Mouse (Mus musculus): ENCODE data around the gene 1700022I11Rik. TPM values are rescaled to one million over a fixed set of nuclear protein-coding genes. Genes with fewer than 3 reads are reported as not detected.

Gene 1700022I11Rik
- polyA plus RNA-seq, 1 experiment from 2014 or later: 0.43 TPM

GRCm38 (mm10) chr4:43002756-43003439, 33.5 kb downstream of the 1700022I11Rik start:
- no peaks in the 10 kb centered on the region for H3K9me3 ChIP-seq (replicated peaks; ENCODE audit: control insufficient read depth, low read length, poor library complexity, severe bottlenecking)
- ATAC-seq: no peak
- H3K4me1 ChIP-seq (ENCODE audit: control insufficient read depth, insufficient read depth, low read length): peaks cover 18% of the 10 kb centered on the region
- H3K27ac ChIP-seq (ENCODE audit: low read length): no peak overlapping the region
- no peak overlapping the region for H3K9ac ChIP-seq (ENCODE audit: low read depth, low read length)
- 80% methylated on average over 12 of the region's 12 CpGs for WGBS
- H3K4me2 ChIP-seq (ENCODE audit: low read length): no peak overlapping the region
- no peaks in the 10 kb centered on the region for H3K27me3 ChIP-seq (ENCODE audit: control insufficient read depth, insufficient read depth, low read depth, low read length)
- H3K36me3 ChIP-seq (ENCODE audit: control insufficient read depth, insufficient read depth, low read length): 0 out of 2 replicates have a peak, but pooled peaks cover 3% of the 10 kb centered on the region
- H3K4me3 ChIP-seq (ENCODE audit: low read depth, low read length): no peak overlapping the region

GRCm38 (mm10) chr4:43004951-43005350, 35.5 kb downstream of the 1700022I11Rik start:
- 96% methylated on average over 3 of the region's 3 CpGs for whole genome bisulfite sequencing
- no peak for ATAC-seq
- H3K4me3 ChIP-seq (ENCODE audit: low read depth, low read length): no peak overlapping the region

GRCm38 (mm10) chr4:43005765-43006164, 36.4 kb downstream of the 1700022I11Rik start:
- no peak for ATAC-seq
- no peaks in the 10 kb centered on the region for H3K9me3 ChIP-seq (replicated peaks; ENCODE audit: control insufficient read depth, low read length, poor library complexity, severe bottlenecking)
- 0 out of 2 replicates have a peak, but pooled peaks cover 3% of the 10 kb centered on the region for H3K36me3 ChIP-seq (ENCODE audit: control insufficient read depth, insufficient read depth, low read length)
- no peaks in the 10 kb centered on the region for H3K27me3 ChIP-seq (ENCODE audit: control insufficient read depth, insufficient read depth, low read depth, low read length)
- H3K27ac ChIP-seq (ENCODE audit: low read length): no peak overlapping the region
- peaks cover 14% of the 10 kb centered on the region for H3K4me1 ChIP-seq (ENCODE audit: control insufficient read depth, insufficient read depth, low read length)
- 58% methylated on average over 2 of the region's 2 CpGs for whole genome bisulfite sequencing
- H3K4me3 ChIP-seq (ENCODE audit: low read depth, low read length): no peak overlapping the region
- no peak overlapping the region for H3K9ac ChIP-seq (ENCODE audit: low read depth, low read length)
- H3K4me2 ChIP-seq (ENCODE audit: low read length): no peak overlapping the region

More at GRCm38 (mm10) chr4:43004951-43005350, 35.5 kb downstream of the 1700022I11Rik start:
- Histone ChIP-seq H3K4me1 (ENCODE audit: control insufficient read depth, insufficient read depth, low read length) (peaks cover 15% of the 10 kb centered on the region), H3K27ac (ENCODE audit: low read length) (no peak overlapping the region), H3K9me3 (replicated peaks; ENCODE audit: control insufficient read depth, low read length, poor library complexity, severe bottlenecking) (no peaks in the 10 kb centered on the region), H3K27me3 (ENCODE audit: control insufficient read depth, insufficient read depth, low read depth, low read length) (no peaks in the 10 kb centered on the region), H3K9ac (ENCODE audit: low read depth, low read length) (no peak overlapping the region), H3K4me2 (ENCODE audit: low read length) (no peak overlapping the region), H3K36me3 (ENCODE audit: control insufficient read depth, insufficient read depth, low read length) (0 out of 2 replicates have a peak, but pooled peaks cover 3% of the 10 kb centered on the region)

DNA sequence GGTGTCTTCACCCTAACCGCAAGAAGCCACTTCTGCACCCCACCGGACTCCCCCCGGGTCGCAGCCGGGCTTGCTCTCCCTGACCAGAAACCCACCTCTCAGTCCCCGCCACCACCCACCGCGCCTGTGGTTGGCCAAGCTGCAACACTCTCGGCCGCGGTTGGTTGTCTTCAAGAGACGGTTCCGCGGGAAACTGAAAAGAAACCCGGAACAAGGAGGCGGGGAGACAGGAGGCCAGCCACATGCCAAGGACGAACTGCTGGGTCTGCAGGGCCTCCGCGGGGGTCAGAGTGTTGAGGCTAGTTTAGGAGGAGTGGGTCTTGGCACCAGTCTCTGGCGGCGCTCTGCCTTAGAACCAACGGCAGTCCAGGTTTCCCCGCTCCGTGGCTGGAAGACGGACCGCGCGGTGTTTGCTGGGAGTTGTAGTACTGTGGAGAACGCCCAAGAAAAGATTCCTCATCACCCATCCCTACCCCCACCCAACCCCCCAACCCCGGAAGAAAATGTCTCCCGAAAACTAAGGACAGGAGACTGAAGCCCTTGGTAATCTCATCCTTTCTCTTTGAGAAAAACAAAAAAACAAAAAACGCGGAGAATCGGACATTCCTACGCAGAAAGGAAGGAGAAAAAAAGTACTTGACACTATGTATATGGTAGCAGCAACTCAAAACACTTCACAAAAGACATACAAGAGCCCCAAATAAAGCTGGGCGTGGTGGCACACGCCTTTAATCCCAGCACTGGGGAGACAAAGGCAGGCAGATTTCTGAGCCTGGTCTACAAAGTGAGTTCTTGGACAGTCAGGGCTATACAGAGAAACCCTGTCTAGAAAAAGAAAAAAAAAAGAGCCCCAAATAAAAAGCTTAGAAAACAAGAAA, 41.0 kb downstream of the 1700022I11Rik start, which contains the start of gene Fancg:
Gene Fancg, minus strand, starts transcription at position 346 of the 878 bp plus-strand sequence.
- ATAC-seq: peak; percentile 93
- WGBS: under 1% methylated on average over 37 of the region's 37 CpGs
- peak within 1 kb of the TSS; percentile 95 for H3K4me2 ChIP-seq (ENCODE audit: low read length)
- peak within 1 kb of the TSS; percentile 69 for H3K9ac ChIP-seq (ENCODE audit: low read depth, low read length)
- H3K4me1 ChIP-seq (ENCODE audit: control insufficient read depth, insufficient read depth, low read length): peaks cover 9% of the 10 kb centered on the region
- peak within 1 kb of the TSS; percentile 83 for H3K4me3 ChIP-seq (ENCODE audit: low read depth, low read length)
- no peaks in the 10 kb centered on the region for H3K36me3 ChIP-seq (ENCODE audit: control insufficient read depth, insufficient read depth, low read length)
- H3K27ac ChIP-seq (ENCODE audit: low read length): peak within 1 kb of the TSS; percentile 50
- no peaks in the 10 kb centered on the region for H3K9me3 ChIP-seq (replicated peaks; ENCODE audit: control insufficient read depth, low read length, poor library complexity, severe bottlenecking)
- no peaks in the 10 kb centered on the region for H3K27me3 ChIP-seq (ENCODE audit: control insufficient read depth, insufficient read depth, low read depth, low read length)

GRCm38 (mm10) chr4:43012091-43012490, 42.7 kb downstream of the 1700022I11Rik start:
- Histone ChIP-seq H3K9me3 (replicated peaks; ENCODE audit: control insufficient read depth, low read length, poor library complexity, severe bottlenecking) (no peaks in the 10 kb centered on the region), H3K4me1 (ENCODE audit: control insufficient read depth, insufficient read depth, low read length) (peaks cover 9% of the 10 kb centered on the region), H3K4me3 (ENCODE audit: low read depth, low read length) (no peak overlapping the region), H3K27ac (ENCODE audit: low read length) (no peak overlapping the region), H3K9ac (ENCODE audit: low read depth, low read length) (no peak overlapping the region), H3K36me3 (ENCODE audit: control insufficient read depth, insufficient read depth, low read length) (no peaks in the 10 kb centered on the region; the same call in 1 of the 2 replicates), H3K4me2 (ENCODE audit: low read length) (no peak overlapping the region), H3K27me3 (ENCODE audit: control insufficient read depth, insufficient read depth, low read depth, low read length) (no peaks in the 10 kb centered on the region)
- no peak for ATAC-seq
- WGBS: 100% methylated on average over 1 of the region's 1 CpGs

DNA sequence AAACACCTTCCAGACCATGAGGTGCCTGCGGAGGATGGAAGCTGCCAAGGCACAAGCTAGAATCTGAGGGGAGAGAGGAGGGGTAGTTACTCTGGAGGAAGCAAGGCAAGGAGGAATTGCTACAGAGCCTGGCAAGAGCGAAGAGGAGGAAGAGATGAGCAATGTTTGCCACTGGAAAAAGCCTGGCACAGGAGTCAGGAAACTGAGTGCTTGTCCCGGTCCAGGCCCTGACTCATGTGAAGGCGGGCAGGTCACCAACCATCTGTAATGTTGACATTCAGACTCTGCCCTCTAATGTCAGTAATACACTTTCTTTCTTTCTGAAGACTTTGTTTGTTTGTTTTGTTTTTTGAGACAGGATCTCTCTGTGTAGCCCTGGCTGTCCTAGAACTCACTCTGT, 48.8 kb downstream of the 1700022I11Rik start:
- peaks cover 41% of the 10 kb centered on the region for H3K36me3 ChIP-seq (ENCODE audit: control insufficient read depth, insufficient read depth, low read length)
- WGBS: 97% methylated on average over 4 of the region's 4 CpGs

DNA sequence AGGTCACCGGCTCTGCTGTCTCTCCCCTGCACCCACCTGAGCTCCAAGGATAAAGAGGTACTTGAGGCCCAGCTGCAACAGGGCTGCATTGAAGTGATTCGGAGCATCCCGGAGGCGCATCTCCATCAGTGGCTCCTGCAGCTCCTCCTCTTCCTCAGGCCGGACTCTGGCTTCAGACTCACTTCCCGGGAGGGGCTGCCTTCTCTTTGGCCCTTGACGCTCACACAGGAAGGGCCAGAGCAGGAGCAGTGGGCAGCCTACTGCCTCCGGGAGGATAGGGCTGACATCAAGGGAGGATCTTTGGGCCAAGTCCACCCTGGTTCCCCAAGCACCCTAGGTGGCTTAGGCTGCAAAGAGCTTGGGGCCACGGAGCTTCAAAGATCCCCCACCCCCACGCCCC, 49.8 kb downstream of the 1700022I11Rik start:
- ATAC-seq: no peak
- Histone ChIP-seq H3K9ac (ENCODE audit: low read depth, low read length) (no peak overlapping the region), H3K9me3 (replicated peaks; ENCODE audit: control insufficient read depth, low read length, poor library complexity, severe bottlenecking) (no peaks in the 10 kb centered on the region), H3K36me3 (ENCODE audit: control insufficient read depth, insufficient read depth, low read length) (peaks cover 45% of the 10 kb centered on the region), H3K27me3 (ENCODE audit: control insufficient read depth, insufficient read depth, low read depth, low read length) (no peaks in the 10 kb centered on the region), H3K4me3 (ENCODE audit: low read depth, low read length) (no peak overlapping the region), H3K4me2 (ENCODE audit: low read length) (no peak overlapping the region), H3K4me1 (ENCODE audit: control insufficient read depth, insufficient read depth, low read length) (peaks cover 6% of the 10 kb centered on the region), H3K27ac (ENCODE audit: low read length) (no peak overlapping the region)
- 92% methylated on average over 10 of the region's 10 CpGs for WGBS

More for the DNA sequence above, 48.8 kb downstream of the 1700022I11Rik start:
- H3K27ac ChIP-seq (ENCODE audit: low read length): no peak overlapping the region
- no peaks in the 10 kb centered on the region for H3K27me3 ChIP-seq (ENCODE audit: control insufficient read depth, insufficient read depth, low read depth, low read length)
- no peak for ATAC-seq
- no peak overlapping the region for H3K4me3 ChIP-seq (ENCODE audit: low read depth, low read length)
- no peaks in the 10 kb centered on the region for H3K9me3 ChIP-seq (replicated peaks; ENCODE audit: control insufficient read depth, low read length, poor library complexity, severe bottlenecking)
- no peak overlapping the region for H3K4me2 ChIP-seq (ENCODE audit: low read length)
- H3K9ac ChIP-seq (ENCODE audit: low read depth, low read length): no peak overlapping the region
- no peaks in the 10 kb centered on the region for H3K4me1 ChIP-seq (ENCODE audit: control insufficient read depth, insufficient read depth, low read length)

GRCm38 (mm10) chr4:43019641-43020465, 50.4 kb downstream of the 1700022I11Rik start:
- H3K36me3 ChIP-seq (ENCODE audit: control insufficient read depth, insufficient read depth, low read length): peaks cover 45% of the 10 kb centered on the region
- no peak overlapping the region for H3K27ac ChIP-seq (ENCODE audit: low read length)
- H3K4me1 ChIP-seq (ENCODE audit: control insufficient read depth, insufficient read depth, low read length): peaks cover 13% of the 10 kb centered on the region
- no peak overlapping the region for H3K9ac ChIP-seq (ENCODE audit: low read depth, low read length)
- H3K27me3 ChIP-seq (ENCODE audit: control insufficient read depth, insufficient read depth, low read depth, low read length): no peaks in the 10 kb centered on the region
- no peaks in the 10 kb centered on the region for H3K9me3 ChIP-seq (replicated peaks; ENCODE audit: control insufficient read depth, low read length, poor library complexity, severe bottlenecking)
- H3K4me3 ChIP-seq (ENCODE audit: low read depth, low read length): no peak overlapping the region
- H3K4me2 ChIP-seq (ENCODE audit: low read length): no peak overlapping the region
- no peak for ATAC-seq
- 95% methylated on average over 23 of the region's 23 CpGs for WGBS

Measured in midbrain, embryonic 16.5 days (tissue).